Mouse (Mus musculus): ENCODE results near the gene Rita1.

- TF ChIP-seq POLR2A (IDR thresholded peaks at IDR 0.05; ENCODE audit: low read depth, low read length) (no peak), CTCF (IDR thresholded peaks at IDR 0.05; ENCODE audit: extremely low read depth, insufficient read depth, insufficient read length, insufficient replicate concordance) (peak; percentile 27; the same call in 1 of the 2 replicates)
Observed at GRCm38 (mm10) chr5:120590356-120591010, 21.9 kb downstream of the Rita1 start.
